Mouse (Mus musculus) cerebellum, adult 2 months (tissue): ENCODE measurements at regions not wholly inside any gene's neighbourhood (a gene's known extent, or its start where the extent isn't known, plus 50 kb on each side); places are given as distances from the start of the nearest gene placed in this dataset.
A peak's percentile ranks its signal among the peaks of the same experiment; 100 is the strongest.

Source experiments
- DNase-seq, 2 experiments: peaks; one replicate each; pipeline ENCODE4 v3.0.0; 2021
- H3K27ac ChIP-seq: fragments of 200-500 bp; 2 replicates; pipeline ENCODE4 v1.5.1; 2012; ENCODE audit warnings: low read length, control low read depth, inconsistent platforms; ENCODE audit not compliant: insufficient read depth
- H3K27me3 ChIP-seq: fragments of 200-500 bp; 2 replicates; pipeline ENCODE4 v1.6.1; 2012; ENCODE audit warnings: inconsistent platforms, mild to moderate bottlenecking, low read length, moderate library complexity; ENCODE audit not compliant: control insufficient read depth, insufficient read depth
- H3K4me1 ChIP-seq: fragments of 200-500 bp; 2 replicates; pipeline ENCODE4 v1.6.1; 2011; ENCODE audit warnings: low read length; ENCODE audit not compliant: control insufficient read depth, insufficient read depth
- H3K4me3 ChIP-seq: fragments of 200-500 bp; replicated peaks from 2 replicates; pipeline ENCODE3; 2011; ENCODE audit warnings: mild to moderate bottlenecking, low read depth, low read length, control low read depth; ENCODE audit not compliant: insufficient read depth
- CTCF ChIP-seq: fragments of 200-500 bp; IDR thresholded peaks from 2 replicates; pipeline ENCODE4 v1.5.1; 2011; ENCODE audit warnings: low read depth, mild to moderate bottlenecking, control low read depth, low read length, moderate library complexity, borderline replicate concordance; ENCODE audit not compliant: insufficient read depth
- POLR2A ChIP-seq: fragments of 200-500 bp; IDR thresholded peaks from 2 replicates; pipeline ENCODE4 v1.6.1; 2011; ENCODE audit warnings: low read length, control low read depth, borderline replicate concordance; ENCODE audit not compliant: insufficient read depth
- WGBS: fragments of 180-500 bp; shearing (Covaris S2); methylation state at CpG from one replicate; pipeline ENCODE4 v1.1.7; 2018; 5-methylcytosine and 5-hydroxymethylcytosine counted together

DNA sequence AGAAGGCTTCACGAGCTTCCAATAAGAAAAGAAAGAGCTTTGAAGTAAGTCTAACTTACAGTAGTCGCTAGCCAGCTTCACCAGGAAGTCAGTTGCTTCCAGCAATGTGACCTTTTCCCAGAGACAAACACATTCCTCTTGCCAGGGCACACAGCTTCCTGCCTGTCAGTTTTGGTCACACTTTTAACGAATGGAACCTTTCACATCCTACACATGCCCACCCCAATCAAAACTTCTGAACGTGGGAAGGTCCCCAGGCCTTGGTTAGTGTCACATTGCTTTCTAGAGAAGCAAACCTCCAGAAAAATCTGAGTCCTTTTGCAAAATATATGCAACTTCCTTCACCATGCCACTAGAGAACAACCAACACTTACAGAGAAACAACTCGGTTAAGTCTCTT is 165.5 kb upstream of the Krr1 start:
- no peaks in the 10 kb centered on the region for H3K4me1 ChIP-seq
- no peak for TF ChIP-seq CTCF
- no peak for TF ChIP-seq POLR2A
- 52% methylated on average over 5 of the region's 5 CpGs for WGBS
- no peak overlapping the region for H3K4me3 ChIP-seq
- DNase-seq = no peak
- no peaks in the 10 kb centered on the region for H3K27me3 ChIP-seq
- no peak overlapping the region for H3K27ac ChIP-seq

DNA sequence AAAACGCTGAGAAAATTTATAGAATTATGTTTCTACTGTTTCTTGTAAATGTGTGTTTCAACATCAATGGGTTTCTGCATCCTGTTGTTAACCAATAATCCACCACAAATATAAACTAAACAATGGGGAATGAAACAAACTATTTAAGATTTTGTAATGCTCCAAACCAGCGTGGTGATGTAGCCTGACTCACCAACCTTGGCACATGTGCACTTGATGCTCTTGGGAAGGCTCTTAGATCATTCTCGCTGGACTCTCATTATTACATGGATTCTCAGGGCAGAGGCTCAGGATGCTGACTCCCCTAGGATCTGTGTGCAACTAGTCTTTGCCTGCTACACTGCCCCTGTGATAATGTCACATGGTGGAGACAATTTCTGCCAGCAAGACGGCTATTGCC is 158.7 kb upstream of the Krr1 start:
- 78% methylated on average over 4 of the region's 4 CpGs for WGBS

DNA sequence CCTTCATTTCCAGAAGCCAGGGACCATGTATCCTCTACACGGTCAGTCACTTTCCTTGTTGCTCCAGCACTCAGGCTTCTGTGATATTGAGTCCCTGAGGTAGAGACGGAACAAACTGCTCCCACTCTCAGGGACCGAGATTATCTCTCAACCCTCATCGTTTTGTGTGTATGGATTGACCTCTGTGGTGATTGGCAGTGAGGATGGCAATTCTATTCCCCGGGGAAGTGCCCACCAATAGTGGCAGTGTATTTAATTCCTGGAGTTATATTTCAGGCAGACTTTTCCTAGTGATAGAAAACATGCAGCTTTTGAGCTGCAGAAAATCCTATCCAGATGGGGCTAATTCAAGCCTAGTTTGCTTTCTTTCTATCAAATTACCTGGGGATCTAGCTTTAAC is 157.8 kb upstream of the Krr1 start:
- 82% methylated on average over 5 of the region's 5 CpGs for WGBS
- TF ChIP-seq POLR2A (no peak), CTCF (no peak)
- DNase-seq = no peak
- Histone ChIP-seq H3K4me3 (no peak overlapping the region), H3K4me1 (no peaks in the 10 kb centered on the region), H3K27ac (no peak overlapping the region), H3K27me3 (no peaks in the 10 kb centered on the region)

More for the DNA sequence above, 158.7 kb upstream of the Krr1 start:
- no peaks in the 10 kb centered on the region for H3K27me3 ChIP-seq
- TF ChIP-seq CTCF (no peak), POLR2A (no peak)
- H3K27ac ChIP-seq = no peak overlapping the region
- no peaks in the 10 kb centered on the region for H3K4me1 ChIP-seq
- no peak overlapping the region for H3K4me3 ChIP-seq
- no peak for DNase-seq

DNA sequence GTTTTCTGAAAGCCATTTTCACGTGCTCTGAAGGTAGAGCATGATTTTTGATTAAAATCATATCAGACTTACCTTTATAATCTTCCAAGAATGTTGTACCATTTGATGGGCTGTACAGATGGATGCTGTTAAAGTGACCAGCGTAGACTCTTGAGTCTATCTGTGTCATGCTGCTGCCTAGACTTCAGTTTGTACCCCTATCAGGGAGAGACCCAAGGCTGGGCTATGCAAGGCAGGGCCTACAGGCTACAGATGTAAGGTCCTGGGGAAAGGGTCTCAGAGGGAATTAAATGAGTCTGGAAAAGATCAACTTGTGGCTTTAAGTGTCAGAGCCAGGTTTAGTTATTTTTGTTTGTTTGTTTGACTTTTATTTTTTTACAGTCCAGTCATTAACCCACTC is 157.3 kb upstream of the Krr1 start:
- WGBS = 87% methylated on average over 2 of the region's 2 CpGs
- Histone ChIP-seq H3K27ac (no peak overlapping the region), H3K4me3 (no peak overlapping the region), H3K4me1 (no peaks in the 10 kb centered on the region), H3K27me3 (no peaks in the 10 kb centered on the region)
- DNase-seq = no peak
- TF ChIP-seq POLR2A (no peak), CTCF (no peak)

DNA sequence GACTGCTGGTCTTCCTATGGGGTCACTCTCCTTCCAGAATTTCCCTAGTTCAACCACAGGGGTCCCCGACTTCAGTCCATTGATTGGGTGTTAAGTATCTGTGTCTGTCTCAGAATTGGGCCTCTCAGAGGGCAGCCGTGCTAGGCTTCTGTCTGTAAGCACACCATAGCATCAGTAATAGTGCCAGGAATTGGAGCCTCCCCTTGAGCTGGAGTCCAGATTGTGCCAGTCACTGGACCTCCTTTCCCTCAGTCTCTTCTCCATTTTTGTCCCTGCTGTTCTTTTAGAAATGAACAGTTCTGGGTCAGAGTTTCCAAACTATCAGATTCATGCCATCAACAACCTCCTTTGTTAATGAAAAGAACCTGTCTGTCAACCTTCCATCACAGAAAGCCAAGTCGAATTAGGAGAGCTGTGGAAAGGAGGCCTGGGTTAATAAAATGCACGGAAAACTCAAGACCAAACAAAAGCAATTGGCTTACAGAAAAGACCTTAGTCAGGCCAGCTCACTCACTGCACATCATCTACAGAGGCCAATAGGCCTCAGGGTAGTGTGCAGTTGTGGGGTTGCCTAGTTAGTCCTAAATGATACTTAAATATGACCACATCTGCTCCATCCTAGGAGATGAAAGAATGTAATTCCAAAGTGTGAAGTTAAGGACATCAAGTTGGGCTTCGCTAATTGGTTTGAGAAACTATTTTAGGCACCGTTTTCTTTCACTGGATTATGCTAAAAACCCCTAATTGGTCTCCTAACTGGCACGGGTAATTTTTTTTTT is 156.5 kb upstream of the Krr1 start:
- H3K4me1 ChIP-seq = no peaks in the 10 kb centered on the region
- DNase-seq = peak in 1 of 2 experiments; percentile 21
- H3K27ac ChIP-seq = no peak overlapping the region
- TF ChIP-seq POLR2A (no peak), CTCF (no peak)
- 71% methylated on average over 7 of the region's 7 CpGs for WGBS
- H3K4me3 ChIP-seq = no peak overlapping the region
- no peaks in the 10 kb centered on the region for H3K27me3 ChIP-seq

DNA sequence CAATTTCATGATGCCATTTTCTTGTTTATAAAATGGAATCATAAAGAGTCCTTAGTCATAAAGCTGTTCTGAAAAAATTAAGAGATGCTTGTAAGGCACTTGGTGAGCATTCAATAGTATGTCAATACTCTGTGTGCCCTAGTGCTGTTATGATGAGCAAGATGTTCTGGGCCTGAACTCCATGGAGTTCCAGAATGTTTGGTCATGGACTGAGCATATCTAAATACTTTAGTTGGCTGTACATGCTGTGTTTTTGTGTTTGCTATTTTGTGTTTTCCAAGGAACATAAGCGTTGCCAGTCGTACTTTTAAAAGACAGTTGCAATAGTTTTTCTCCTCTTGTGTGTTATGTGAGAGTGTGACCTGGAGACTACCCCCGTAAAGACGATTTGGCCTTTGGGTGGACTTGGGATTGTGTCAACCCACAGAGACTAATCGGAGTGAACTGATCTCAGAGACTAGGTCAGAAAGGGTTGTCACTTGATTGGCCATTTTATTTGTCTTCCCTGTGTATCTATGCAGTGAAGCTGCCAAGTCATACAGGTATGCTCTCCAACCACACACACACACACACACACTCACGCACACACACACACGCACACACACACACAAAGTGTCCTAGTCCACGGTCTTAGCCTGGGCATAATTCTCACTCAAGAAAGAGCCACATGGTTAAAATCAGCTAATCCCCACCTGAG is 152.6 kb upstream of the Krr1 start:
- DNase-seq = no peak
- no peak overlapping the region for H3K27ac ChIP-seq
- H3K4me1 ChIP-seq = no peaks in the 10 kb centered on the region
- 96% methylated on average over 8 of the region's 8 CpGs for WGBS
- no peak for TF ChIP-seq CTCF
- TF ChIP-seq POLR2A = no peak
- no peak overlapping the region for H3K4me3 ChIP-seq
- no peaks in the 10 kb centered on the region for H3K27me3 ChIP-seq

DNA sequence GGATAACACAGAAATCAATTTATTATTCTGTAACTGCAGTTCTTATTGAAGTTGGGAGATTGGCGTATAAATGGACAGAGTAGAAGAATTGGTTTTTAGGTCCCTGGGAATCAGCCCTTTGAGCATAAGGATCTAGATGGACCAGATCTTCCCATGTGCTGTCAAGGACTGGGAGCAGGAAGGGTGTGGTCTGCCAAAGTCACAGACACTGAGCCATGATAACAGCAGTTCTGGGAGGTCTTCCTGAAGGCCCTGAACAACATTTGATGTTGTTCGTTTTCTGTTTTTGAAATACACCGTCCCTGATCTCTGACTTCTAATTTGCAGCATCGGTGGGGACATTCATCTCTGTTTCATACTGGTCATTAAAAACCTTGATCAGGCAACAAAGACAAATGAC is 147.6 kb upstream of the Krr1 start:
- Histone ChIP-seq H3K4me3 (no peak overlapping the region), H3K27ac (no peak overlapping the region), H3K4me1 (no peaks in the 10 kb centered on the region), H3K27me3 (no peaks in the 10 kb centered on the region)
- no peak for TF ChIP-seq POLR2A
- TF ChIP-seq CTCF = no peak
- no peak for DNase-seq
- 93% methylated on average over 4 of the region's 4 CpGs for WGBS

DNA sequence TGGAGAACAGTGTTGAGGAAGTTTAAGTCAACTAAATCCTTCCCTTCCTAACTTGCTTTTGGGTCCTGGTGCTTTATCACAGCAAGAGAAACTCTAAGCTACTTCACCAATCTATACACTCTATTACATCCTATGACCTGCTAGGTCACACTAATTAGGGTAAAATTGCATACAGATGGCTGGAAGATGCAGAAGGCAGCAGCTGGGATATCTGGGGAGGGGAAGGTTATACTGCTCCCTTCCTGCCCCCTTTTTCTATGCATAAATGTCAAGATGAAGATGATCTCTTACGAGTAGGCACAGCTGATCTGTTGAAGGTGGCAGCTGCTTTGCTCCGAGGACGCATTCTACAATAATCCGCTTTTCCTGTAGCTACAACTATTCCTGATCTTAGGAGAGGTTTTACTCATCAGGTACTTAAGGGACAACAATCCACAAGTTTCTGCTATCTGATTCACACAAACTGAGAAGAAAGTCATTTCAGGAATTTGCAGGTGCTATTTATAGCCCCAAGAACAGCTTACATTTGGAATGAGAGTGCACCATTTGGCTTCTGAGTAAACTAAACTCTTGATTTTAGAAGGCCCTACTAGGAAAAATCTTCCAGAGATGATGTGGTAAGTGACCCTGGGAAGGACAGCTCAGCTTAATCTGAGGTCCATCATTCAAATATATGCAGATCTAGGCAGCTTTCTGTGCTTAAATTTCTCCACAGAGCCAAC is 146.3 kb upstream of the Krr1 start:
- TF ChIP-seq POLR2A (no peak), CTCF (no peak)
- no peaks in the 10 kb centered on the region for H3K27me3 ChIP-seq
- no peak for DNase-seq

More for the DNA sequence above, 146.3 kb upstream of the Krr1 start:
- no peak overlapping the region for H3K27ac ChIP-seq
- H3K4me1 ChIP-seq = no peaks in the 10 kb centered on the region
- 84% methylated on average over 4 of the region's 4 CpGs for WGBS
- H3K4me3 ChIP-seq = no peak overlapping the region
